Comparison of ENCODE assay signal across 10 mouse cellular contexts in genomic region chr3:35060042-35060441, GRCm38 (mm10).
DNase-seq lines count a peak whose midpoint lies in the region; ATAC-seq and TF ChIP-seq lines count a peak whose summit lies in the region.
"Had no signal": no experiment of that assay in that cellular context is flagged by ENCODE, and none has a peak within 500 bp of the region (broad histone marks: within the 10 kb centered on the region; RNA-seq: fewer than 3 reads in every experiment).

No protein-coding gene starts in this region.

- peak; percentile 4 for DNase-seq in lung, embryonic 14.5 days
- no peak for DNase-seq in lung, postnatal 36 days
- no peak for DNase-seq in stomach, postnatal 0 days (ENCODE audit: low spot score)
- no peak for DNase-seq in layer of hippocampus, postnatal 14 days (ENCODE audit: low spot score in 2 of 2)
- DNase-seq in adrenal gland, postnatal 36 days = no peak
- DNase-seq: gastrocnemius, postnatal 25 days; kidney, postnatal 36 days had no signal

- no peak for TF ChIP-seq EP300 in stomach, postnatal 0 days (optimal IDR thresholded peaks at IDR 0.05)

- H3K4me2 ChIP-seq in lung, embryonic 14.5 days = peak overlapping the region; percentile 18; the same call in 1 of the 2 replicates
- peak overlapping the region; percentile 26; the same call in 1 of the 2 replicates for H3K4me2 ChIP-seq in embryonic facial prominence, embryonic 13.5 days
- peak overlapping the region; percentile 20; the same call in 1 of the 2 replicates for H3K4me2 ChIP-seq in hindbrain, embryonic 16.5 days (ENCODE audit: low read length)
- 0 out of 2 replicates have a peak overlapping the region, but pooled peaks have one; percentile 11 for H3K4me2 ChIP-seq in stomach, postnatal 0 days (replicated peaks; ENCODE audit: low read depth)
- H3K4me2 ChIP-seq: limb, embryonic 15.5 days had no signal

- H3K9ac ChIP-seq in lung, embryonic 14.5 days = no peak overlapping the region
- H3K9ac ChIP-seq in embryonic facial prominence, embryonic 13.5 days = no peak overlapping the region
- no peak overlapping the region for H3K9ac ChIP-seq in hindbrain, embryonic 16.5 days (ENCODE audit: low read depth, low read length)
- H3K9ac ChIP-seq in stomach, postnatal 0 days (ENCODE audit: low read length) = no peak overlapping the region
- H3K9ac ChIP-seq: limb, embryonic 15.5 days had no signal

- WGBS in lung, embryonic 14.5 days = 18% methylated on average over 10 of the region's 10 CpGs
- WGBS in embryonic facial prominence, embryonic 13.5 days = 27% methylated on average over 10 of the region's 10 CpGs
- WGBS in hindbrain, embryonic 16.5 days = 15% methylated on average over 10 of the region's 10 CpGs
- 45% methylated on average over 10 of the region's 10 CpGs for WGBS in stomach, postnatal 0 days

- H3K27me3 ChIP-seq in lung, embryonic 14.5 days (ENCODE audit: insufficient read depth, low read length) = no peaks in the 10 kb centered on the region
- no peaks in the 10 kb centered on the region; the same call in 1 of the 2 replicates for H3K27me3 ChIP-seq in embryonic facial prominence, embryonic 13.5 days
- no peaks in the 10 kb centered on the region; the same call in 1 of the 2 replicates for H3K27me3 ChIP-seq in hindbrain, embryonic 16.5 days (replicated peaks; ENCODE audit: control insufficient read depth, insufficient read depth, low read length)
- no peaks in the 10 kb centered on the region for H3K27me3 ChIP-seq in stomach, postnatal 0 days (ENCODE audit: control insufficient read depth, insufficient read depth, low read length)
- H3K27me3 ChIP-seq: limb, embryonic 15.5 days had no signal

- H3K9me3 ChIP-seq in lung, embryonic 14.5 days (ENCODE audit: low read depth, low read length) = no peaks in the 10 kb centered on the region
- no peaks in the 10 kb centered on the region for H3K9me3 ChIP-seq in embryonic facial prominence, embryonic 13.5 days
- no peaks in the 10 kb centered on the region for H3K9me3 ChIP-seq in hindbrain, embryonic 16.5 days (ENCODE audit: control insufficient read depth, low read length)
- H3K9me3 ChIP-seq in stomach, postnatal 0 days (ENCODE audit: control insufficient read depth, low read length) = no peaks in the 10 kb centered on the region
- H3K9me3 ChIP-seq: limb, embryonic 15.5 days had no signal

- ATAC-seq in lung, embryonic 14.5 days (ENCODE audit: insufficient read depth) = no peak
- ATAC-seq in embryonic facial prominence, embryonic 13.5 days (ENCODE audit: insufficient number of reproducible peaks, insufficient read depth, low FRiP score, low TSS enrichment, low read depth) = no peak
- peak; percentile 56; the same call in 1 of the 2 replicates for ATAC-seq in hindbrain, embryonic 16.5 days
- no peak for ATAC-seq in stomach, postnatal 0 days (ENCODE audit: low FRiP score, low TSS enrichment)

- no peaks in the 10 kb centered on the region for H3K4me1 ChIP-seq in lung, embryonic 14.5 days (ENCODE audit: insufficient read depth)
- H3K4me1 ChIP-seq in embryonic facial prominence, embryonic 13.5 days = peaks cover 5% of the 10 kb centered on the region; the same call in 1 of the 2 replicates
- H3K4me1 ChIP-seq in hindbrain, embryonic 16.5 days (ENCODE audit: control insufficient read depth, insufficient read depth, low read depth, low read length) = no peaks in the 10 kb centered on the region
- no peaks in the 10 kb centered on the region for H3K4me1 ChIP-seq in stomach, postnatal 0 days (replicated peaks; ENCODE audit: control insufficient read depth, insufficient read depth)

- no peak for TF ChIP-seq CTCF in lung, embryonic 14.5 days (IDR thresholded peaks at IDR 0.05; ENCODE audit: low read depth)
- TF ChIP-seq CTCF in stomach, postnatal 0 days (IDR thresholded peaks at IDR 0.05; ENCODE audit: low read depth) = no peak

- no peaks in the 10 kb centered on the region for H3K36me3 ChIP-seq in lung, embryonic 14.5 days (ENCODE audit: insufficient read depth)
- no peaks in the 10 kb centered on the region for H3K36me3 ChIP-seq in embryonic facial prominence, embryonic 13.5 days
- no peaks in the 10 kb centered on the region for H3K36me3 ChIP-seq in hindbrain, embryonic 16.5 days (ENCODE audit: control insufficient read depth, insufficient read depth, low read length)
- no peaks in the 10 kb centered on the region for H3K36me3 ChIP-seq in stomach, postnatal 0 days (ENCODE audit: control insufficient read depth, insufficient read depth, low read length)
- H3K36me3 ChIP-seq: limb, embryonic 15.5 days had no signal

- H3K27ac ChIP-seq in lung, embryonic 14.5 days (ENCODE audit: low read depth) = no peak overlapping the region
- H3K27ac ChIP-seq in embryonic facial prominence, embryonic 13.5 days = no peak overlapping the region
- no peak overlapping the region for H3K27ac ChIP-seq in hindbrain, embryonic 16.5 days (ENCODE audit: low read depth, low read length)
- no peak overlapping the region for H3K27ac ChIP-seq in stomach, postnatal 0 days (replicated peaks)
- H3K27ac ChIP-seq: limb, embryonic 15.5 days had no signal

- H3K4me3 ChIP-seq in lung, embryonic 14.5 days (ENCODE audit: low read depth, low read length) = no peak overlapping the region
- H3K4me3 ChIP-seq in embryonic facial prominence, embryonic 13.5 days = no peak overlapping the region
- no peak overlapping the region for H3K4me3 ChIP-seq in hindbrain, embryonic 16.5 days (ENCODE audit: low read length)
- H3K4me3 ChIP-seq in stomach, postnatal 0 days (ENCODE audit: low read depth, low read length) = no peak overlapping the region
- H3K4me3 ChIP-seq: limb, embryonic 15.5 days had no signal
